Mouse (Mus musculus): ENCODE data around the gene Siah2. TPM values are rescaled to one million over a fixed set of nuclear protein-coding genes. Genes with fewer than 3 reads are reported as not detected.

Gene Siah2
- total RNA-seq, 1 experiment = 5.8 TPM

DNA sequence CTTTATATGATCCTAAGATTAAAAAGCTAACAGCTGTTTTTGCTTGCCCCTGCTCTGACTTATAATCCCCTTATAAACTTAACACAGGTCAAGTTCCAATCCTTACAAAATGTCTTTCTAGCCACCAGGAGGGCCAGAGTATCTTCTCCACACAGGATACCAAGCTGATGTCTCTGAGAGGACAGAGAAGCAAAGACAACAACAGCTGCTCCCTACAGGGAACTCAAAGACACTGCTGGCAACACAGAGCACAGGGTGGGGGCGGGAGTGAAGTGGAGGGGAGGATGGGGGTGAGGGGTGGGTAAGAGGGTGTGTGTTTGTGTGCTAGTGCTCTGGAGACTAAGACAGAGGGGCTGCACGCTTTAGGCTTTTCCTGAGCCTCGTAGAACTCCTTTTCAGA lies 14.6 kb downstream of the Siah2 start:
- peaks cover 2% of the 10 kb centered on the region; the same call in 1 of the 2 replicates for H3K36me3 ChIP-seq (ENCODE audit: control insufficient read depth, insufficient read depth, low read length, poor library complexity, severe bottlenecking)
- in situ Hi-C loops (cut with MboI; ENCODE audit: low sequenced_read_pairs in 2 of 2, unreplicated experiment in 2 of 2) = no loop called here
- TF ChIP-seq CHD2 (IDR thresholded peaks at IDR 0.05; ENCODE audit: low read depth, low read length) (no peak), MAFK (IDR thresholded peaks at IDR 0.05; ENCODE audit: insufficient read depth, low read depth, low read length) (no peak), HCFC1 (IDR thresholded peaks at IDR 0.05; ENCODE audit: borderline replicate concordance, insufficient read depth, low read length) (no peak), ZC3H11A (IDR thresholded peaks at IDR 0.05; ENCODE audit: borderline replicate concordance, low read depth, low read length) (no peak), ZNF384 (IDR thresholded peaks at IDR 0.05; ENCODE audit: low read depth, low read length) (no peak)
- no peak overlapping the region for H3K9ac ChIP-seq (ENCODE audit: insufficient read depth, low read depth, low read length, poor library complexity, severe bottlenecking)
- DNase-seq (ENCODE audit: low read depth, low spot score) = no peak
- no peaks in the 10 kb centered on the region for H3K9me3 ChIP-seq (ENCODE audit: control insufficient read depth, insufficient read depth, low read depth, low read length)
- H3K4me3 ChIP-seq (ENCODE audit: insufficient read depth in 1 of 2, low read depth in 1 of 2, low read length in 2 of 2, poor library complexity in 1 of 2, severe bottlenecking in 1 of 2) = no peak overlapping the region
- no peak overlapping the region for H3K27ac ChIP-seq (ENCODE audit: insufficient read depth, low read depth, low read length, poor library complexity, severe bottlenecking)
- peaks cover 2 to 4% of the 10 kb centered on the region in 2 experiments; a peak in 1 of 4 replicates for H3K4me1 ChIP-seq (ENCODE audit: control insufficient read depth in 2 of 2, insufficient read depth in 2 of 2, low read length in 2 of 2, poor library complexity in 1 of 2)

- peaks cover 2% of the 10 kb centered on the region; the same call in 1 of the 2 replicates for H3K36me3 ChIP-seq (ENCODE audit: control insufficient read depth, insufficient read depth, low read length, poor library complexity, severe bottlenecking)
- no peak overlapping the region for H3K9ac ChIP-seq (ENCODE audit: insufficient read depth, low read depth, low read length, poor library complexity, severe bottlenecking)
- DNase-seq (ENCODE audit: low read depth, low spot score) = no peak
- no peak overlapping the region for H3K27ac ChIP-seq (ENCODE audit: insufficient read depth, low read depth, low read length, poor library complexity, severe bottlenecking)
- no peaks in the 10 kb centered on the region for H3K9me3 ChIP-seq (ENCODE audit: control insufficient read depth, insufficient read depth, low read depth, low read length)
- no peak overlapping the region for H3K4me3 ChIP-seq (ENCODE audit: insufficient read depth in 1 of 2, low read depth in 1 of 2, low read length in 2 of 2, poor library complexity in 1 of 2, severe bottlenecking in 1 of 2)
- no peak for TF ChIP-seq MAFK (IDR thresholded peaks at IDR 0.05; ENCODE audit: insufficient read depth, low read depth, low read length)
- TF ChIP-seq HCFC1 (IDR thresholded peaks at IDR 0.05; ENCODE audit: borderline replicate concordance, insufficient read depth, low read length) = no peak
- no peak for TF ChIP-seq ZC3H11A (IDR thresholded peaks at IDR 0.05; ENCODE audit: borderline replicate concordance, low read depth, low read length)
- no peak for TF ChIP-seq ZNF384 (IDR thresholded peaks at IDR 0.05; ENCODE audit: low read depth, low read length)
- TF ChIP-seq CHD2 (IDR thresholded peaks at IDR 0.05; ENCODE audit: low read depth, low read length) = no peak
- peaks cover 6 to 9% of the 10 kb centered on the region in 2 experiments; a peak in 2 of 4 replicates for H3K4me1 ChIP-seq (ENCODE audit: control insufficient read depth in 2 of 2, insufficient read depth in 2 of 2, low read length in 2 of 2, poor library complexity in 1 of 2)
- in situ Hi-C loops (cut with MboI; ENCODE audit: low sequenced_read_pairs in 2 of 2, unreplicated experiment in 2 of 2) = no loop called here
These were observed 18.9 kb downstream of the Siah2 start for GRCm38 (mm10) chr3:58673295-58673694.

- peaks cover 6 to 8% of the 10 kb centered on the region in 2 experiments; a peak in 2 of 4 replicates for H3K4me1 ChIP-seq (ENCODE audit: control insufficient read depth in 2 of 2, insufficient read depth in 2 of 2, low read length in 2 of 2, poor library complexity in 1 of 2)
- no peak overlapping the region for H3K4me3 ChIP-seq (ENCODE audit: insufficient read depth in 1 of 2, low read depth in 1 of 2, low read length in 2 of 2, poor library complexity in 1 of 2, severe bottlenecking in 1 of 2)
- H3K9me3 ChIP-seq (ENCODE audit: control insufficient read depth, insufficient read depth, low read depth, low read length) = no peaks in the 10 kb centered on the region
- no peak overlapping the region for H3K9ac ChIP-seq (ENCODE audit: insufficient read depth, low read depth, low read length, poor library complexity, severe bottlenecking)
- H3K27ac ChIP-seq (ENCODE audit: insufficient read depth, low read depth, low read length, poor library complexity, severe bottlenecking) = no peak overlapping the region
- H3K36me3 ChIP-seq (ENCODE audit: control insufficient read depth, insufficient read depth, low read length, poor library complexity, severe bottlenecking) = peaks cover 2% of the 10 kb centered on the region; the same call in 1 of the 2 replicates
- in situ Hi-C loops (cut with MboI; ENCODE audit: low sequenced_read_pairs in 2 of 2, unreplicated experiment in 2 of 2) = no loop called here
- DNase-seq (ENCODE audit: low read depth, low spot score) = peak; percentile 28
- TF ChIP-seq CHD2 (IDR thresholded peaks at IDR 0.05; ENCODE audit: low read depth, low read length) (no peak), MAFK (IDR thresholded peaks at IDR 0.05; ENCODE audit: insufficient read depth, low read depth, low read length) (peak; percentile 80)
These were observed 19.6 kb downstream of the Siah2 start for GRCm38 (mm10) chr3:58672481-58673183.

DNA sequence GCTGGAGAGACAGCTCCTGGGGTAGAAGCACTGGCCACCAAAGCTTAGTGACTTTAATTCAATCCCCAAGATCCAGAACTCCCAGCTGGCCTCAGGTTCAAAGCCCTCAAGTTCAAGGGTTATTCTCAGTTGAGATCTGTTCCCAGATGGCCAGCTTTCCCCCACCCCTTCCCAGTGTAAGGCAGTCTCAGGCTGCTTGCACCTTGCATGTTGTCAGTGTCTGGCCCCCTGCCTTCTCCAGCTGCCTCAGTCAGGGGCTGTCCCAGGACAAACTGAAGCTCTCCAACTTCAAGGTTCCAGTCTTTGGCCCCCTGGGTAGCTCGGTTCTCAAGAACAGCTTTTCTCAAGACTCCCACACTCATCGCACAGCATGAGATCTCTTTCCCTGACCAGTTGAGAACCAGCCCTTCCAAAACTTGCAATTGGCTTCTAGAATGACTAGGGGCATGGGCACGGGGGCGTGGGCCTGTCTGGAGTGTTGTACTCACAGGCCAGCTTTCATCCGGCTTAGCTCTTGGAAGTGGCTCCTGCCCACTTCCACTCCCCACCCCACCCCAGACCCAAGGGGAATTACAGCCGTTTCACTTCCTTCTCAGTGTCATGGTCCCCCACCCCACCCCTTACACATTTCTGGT lies 20.5 kb downstream of the Siah2 start:
- Histone ChIP-seq H3K9ac (ENCODE audit: insufficient read depth, low read depth, low read length, poor library complexity, severe bottlenecking) (no peak overlapping the region), H3K4me1 (ENCODE audit: control insufficient read depth in 2 of 2, insufficient read depth in 2 of 2, low read length in 2 of 2, poor library complexity in 1 of 2) (peaks cover 6% of the 10 kb centered on the region in 2 experiments; a peak in 2 of 4 replicates), H3K4me3 (ENCODE audit: insufficient read depth in 1 of 2, low read depth in 1 of 2, low read length in 2 of 2, poor library complexity in 1 of 2, severe bottlenecking in 1 of 2) (no peak overlapping the region), H3K9me3 (ENCODE audit: control insufficient read depth, insufficient read depth, low read depth, low read length) (no peaks in the 10 kb centered on the region), H3K36me3 (ENCODE audit: control insufficient read depth, insufficient read depth, low read length, poor library complexity, severe bottlenecking) (peaks cover 2% of the 10 kb centered on the region; the same call in 1 of the 2 replicates), H3K27ac (ENCODE audit: insufficient read depth, low read depth, low read length, poor library complexity, severe bottlenecking) (no peak overlapping the region)
- in situ Hi-C loops (cut with MboI; ENCODE audit: low sequenced_read_pairs in 2 of 2, unreplicated experiment in 2 of 2) = no loop called here
- peak; percentile 24 for DNase-seq (ENCODE audit: low read depth, low spot score)
- no peak for TF ChIP-seq ZC3H11A (IDR thresholded peaks at IDR 0.05; ENCODE audit: borderline replicate concordance, low read depth, low read length)
- TF ChIP-seq CHD2 (IDR thresholded peaks at IDR 0.05; ENCODE audit: low read depth, low read length) = no peak
- no peak for TF ChIP-seq MAFK (IDR thresholded peaks at IDR 0.05; ENCODE audit: insufficient read depth, low read depth, low read length)
- TF ChIP-seq HCFC1 (IDR thresholded peaks at IDR 0.05; ENCODE audit: borderline replicate concordance, insufficient read depth, low read length) = no peak
- no peak for TF ChIP-seq ZNF384 (IDR thresholded peaks at IDR 0.05; ENCODE audit: low read depth, low read length)

Measured in ES-E14 (cell line).